Mouse (Mus musculus) erythroblast, embryonic 14.5 days (primary cell): Measurements from ENCODE around the gene Osbpl5. TPM values are rescaled to one million over a fixed set of nuclear protein-coding genes. Genes with fewer than 3 reads are reported as not detected.

Experiments used
- H3K27me3 ChIP-seq: 2 replicates; pipeline ENCODE4 v1.6.1; 2012; ENCODE audit warnings: inconsistent platforms; ENCODE audit not compliant: control insufficient read depth
- H3K36me3 ChIP-seq: 2 replicates; pipeline ENCODE4 v1.6.1; 2012; ENCODE audit warnings: mild to moderate bottlenecking, inconsistent platforms; ENCODE audit not compliant: control insufficient read depth
- H3K4me1 ChIP-seq: 2 replicates; pipeline ENCODE4 v1.6.1; 2012; ENCODE audit warnings: inconsistent platforms; ENCODE audit not compliant: control insufficient read depth
- H3K4me3 ChIP-seq: replicated peaks from 2 replicates; pipeline ENCODE3; 2012; ENCODE audit warnings: moderate library complexity, mild to moderate bottlenecking, inconsistent platforms
- H3K9me3 ChIP-seq: 2 replicates; pipeline ENCODE4 v1.6.1; 2012; ENCODE audit warnings: low read length, inconsistent platforms, mixed read lengths; ENCODE audit not compliant: control insufficient read depth
- GATA1 ChIP-seq: IDR thresholded peaks from 2 replicates; pipeline ENCODE4 v1.6.1; 2012; ENCODE audit warnings: low read length, inconsistent platforms, mixed read lengths
- TAL1 ChIP-seq: IDR thresholded peaks from 3 replicates; pipeline ENCODE4 v1.6.1; 2012; ENCODE audit warnings: low read length, inconsistent platforms, mixed read lengths
- polyA plus RNA-seq: library from polyadenylated mRNA; stranded (reverse); fragments of >175 nt; gene quantifications from 2 replicates; pipeline ENCODE4 v1.2.3, GENCODE M21; 2012

Gene Osbpl5
- polyA plus RNA-seq, 1 experiment, result not detected

DNA sequence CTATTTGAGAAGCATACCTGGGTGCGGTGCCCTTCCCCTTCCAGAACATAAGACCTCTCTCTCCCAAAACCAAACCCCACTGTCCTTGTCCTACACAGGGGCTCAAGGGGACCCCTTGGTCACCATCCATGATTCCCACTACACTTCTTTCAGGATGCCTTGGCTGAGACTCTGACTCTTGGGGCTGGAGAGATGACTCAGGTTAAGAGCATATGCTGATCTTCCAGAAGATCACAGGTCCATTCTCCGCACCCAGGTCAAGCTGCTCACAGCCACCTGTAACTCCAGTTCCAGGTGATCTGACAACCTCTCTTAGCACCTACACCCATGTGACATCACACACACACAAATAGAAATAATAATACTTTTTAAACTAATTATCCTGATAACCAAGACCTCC, 16.1 kb downstream of the Osbpl5 start:
- Histone ChIP-seq H3K4me3 (no peak overlapping the region), H3K27me3 (peaks cover 33% of the 10 kb centered on the region)
- no peak for TF ChIP-seq GATA1
- no peak for TF ChIP-seq TAL1

GRCm38 (mm10) chr7:143739511-143740461, 17.0 kb downstream of the Osbpl5 start:
- Histone ChIP-seq H3K9me3 (no peaks in the 10 kb centered on the region), H3K4me1 (no peaks in the 10 kb centered on the region), H3K27me3 (peaks cover 33% of the 10 kb centered on the region), H3K4me3 (peak overlapping the region; percentile 12), H3K36me3 (no peaks in the 10 kb centered on the region)
- TF ChIP-seq TAL1 (no peak), GATA1 (no peak)

More for the DNA sequence above, 16.1 kb downstream of the Osbpl5 start:
- H3K36me3 ChIP-seq, result no peaks in the 10 kb centered on the region
- no peaks in the 10 kb centered on the region for H3K9me3 ChIP-seq
- no peaks in the 10 kb centered on the region for H3K4me1 ChIP-seq

GRCm38 (mm10) chr7:143738601-143739006, 18.2 kb downstream of the Osbpl5 start:
- no peaks in the 10 kb centered on the region for H3K4me1 ChIP-seq
- no peaks in the 10 kb centered on the region for H3K9me3 ChIP-seq
- no peaks in the 10 kb centered on the region for H3K36me3 ChIP-seq
- TF ChIP-seq TAL1, result no peak
- TF ChIP-seq GATA1, result no peak
- H3K27me3 ChIP-seq, result peaks cover 33% of the 10 kb centered on the region
- H3K4me3 ChIP-seq, result no peak overlapping the region

GRCm38 (mm10) chr7:143738194-143738593, 18.6 kb downstream of the Osbpl5 start:
- TF ChIP-seq TAL1, result no peak
- no peak for TF ChIP-seq GATA1
- H3K4me1 ChIP-seq, result no peaks in the 10 kb centered on the region
- no peaks in the 10 kb centered on the region for H3K9me3 ChIP-seq
- H3K4me3 ChIP-seq, result no peak overlapping the region
- peaks cover 33% of the 10 kb centered on the region for H3K27me3 ChIP-seq
- no peaks in the 10 kb centered on the region for H3K36me3 ChIP-seq

- no peaks in the 10 kb centered on the region for H3K36me3 ChIP-seq
- no peak overlapping the region for H3K4me3 ChIP-seq
- no peaks in the 10 kb centered on the region for H3K4me1 ChIP-seq
- TF ChIP-seq GATA1 (no peak), TAL1 (no peak)
- H3K27me3 ChIP-seq, result peaks cover 3% of the 10 kb centered on the region
- H3K9me3 ChIP-seq, result no peaks in the 10 kb centered on the region
These were observed 23.0 kb downstream of the Osbpl5 start for GRCm38 (mm10) chr7:143733746-143734145.

- TF ChIP-seq TAL1 (no peak), GATA1 (no peak)
- H3K9me3 ChIP-seq, result no peaks in the 10 kb centered on the region
- H3K27me3 ChIP-seq, result no peaks in the 10 kb centered on the region
- no peak overlapping the region for H3K4me3 ChIP-seq
- no peaks in the 10 kb centered on the region for H3K36me3 ChIP-seq
- no peaks in the 10 kb centered on the region for H3K4me1 ChIP-seq
These were observed 26.9 kb downstream of the Osbpl5 start for GRCm38 (mm10) chr7:143729886-143730285.

DNA sequence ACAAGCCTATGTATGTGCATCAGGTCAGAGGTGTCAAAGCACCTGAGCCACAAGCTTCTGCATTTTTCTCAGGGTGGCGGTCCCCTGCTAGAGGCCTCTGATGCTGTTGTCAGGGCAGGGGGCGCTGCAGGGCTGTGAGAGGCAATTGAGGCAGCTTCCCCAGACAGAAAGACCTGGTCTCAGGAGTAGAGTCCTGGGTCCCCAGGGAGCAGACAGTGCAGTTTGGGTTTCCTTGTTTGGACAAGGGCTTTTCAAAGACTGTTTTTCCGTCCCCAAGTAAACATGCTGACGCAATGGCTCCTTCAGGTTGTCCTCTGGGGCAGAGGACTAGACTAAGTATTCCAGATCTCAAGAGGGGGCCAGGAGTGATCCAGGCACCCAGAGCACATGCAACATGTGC, 30.4 kb downstream of the Osbpl5 start:
- Histone ChIP-seq H3K27me3 (no peaks in the 10 kb centered on the region), H3K36me3 (no peaks in the 10 kb centered on the region), H3K4me3 (no peak overlapping the region), H3K9me3 (no peaks in the 10 kb centered on the region), H3K4me1 (peaks cover 5% of the 10 kb centered on the region)
- TF ChIP-seq GATA1 (no peak), TAL1 (no peak)

DNA sequence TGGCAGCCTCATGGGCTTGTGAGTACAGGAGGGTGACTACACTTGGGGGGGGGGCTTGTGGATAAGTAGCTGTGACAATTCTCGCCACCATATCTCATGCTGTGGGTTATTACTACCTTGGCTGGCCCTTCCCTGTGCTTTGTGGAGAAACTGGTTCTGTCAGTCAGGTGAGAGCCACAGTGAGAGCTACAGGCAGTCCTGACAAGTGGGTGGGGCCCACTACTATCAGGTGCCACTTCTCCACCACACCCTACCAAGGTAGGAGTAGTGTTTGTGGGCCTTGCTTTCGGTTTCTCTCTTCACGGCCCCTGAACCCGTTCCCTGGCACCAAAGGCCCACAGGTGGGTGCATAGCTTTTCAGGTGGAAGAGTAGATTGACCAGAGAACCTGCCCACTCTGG, 32.9 kb downstream of the Osbpl5 start:
- Histone ChIP-seq H3K4me3 (no peak overlapping the region), H3K36me3 (no peaks in the 10 kb centered on the region), H3K27me3 (no peaks in the 10 kb centered on the region), H3K4me1 (peaks cover 5% of the 10 kb centered on the region), H3K9me3 (no peaks in the 10 kb centered on the region)
- TF ChIP-seq GATA1 (no peak), TAL1 (no peak)

DNA sequence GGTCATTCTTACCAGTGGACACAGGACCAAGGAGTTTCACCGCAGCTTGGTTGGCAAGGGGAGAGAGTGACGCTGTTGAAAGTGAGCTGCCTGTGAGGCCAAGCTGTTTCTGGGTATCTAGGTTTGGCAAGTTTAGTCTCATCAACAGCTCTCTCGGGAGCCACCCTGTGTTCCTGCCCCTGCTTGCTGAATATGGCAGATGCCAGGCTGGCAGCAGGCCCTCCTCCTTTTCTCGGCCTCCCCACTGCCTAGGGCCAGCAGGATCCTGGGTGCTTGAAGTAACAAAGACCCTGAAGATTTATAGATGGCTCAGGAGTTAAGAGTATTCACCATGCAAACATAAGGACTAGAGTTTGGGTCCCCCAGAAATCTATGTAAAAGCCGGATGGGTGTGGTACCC, 34.1 kb downstream of the Osbpl5 start:
- Histone ChIP-seq H3K4me1 (peaks cover 5% of the 10 kb centered on the region), H3K9me3 (no peaks in the 10 kb centered on the region), H3K36me3 (no peaks in the 10 kb centered on the region), H3K27me3 (no peaks in the 10 kb centered on the region), H3K4me3 (no peak overlapping the region)
- TF ChIP-seq GATA1 (no peak), TAL1 (no peak)
